Mouse (Mus musculus): ENCODE measurements around the gene Ifnb1. TPM values are rescaled to one million over a fixed set of nuclear protein-coding genes. Genes with fewer than 3 reads are reported as not detected.

The Ifnb1 gene
- polyA plus RNA-seq, 1 experiment from 2014 or later = not detected

- no peaks in the 10 kb centered on the region for H3K4me1 ChIP-seq (replicated peaks; ENCODE audit: control insufficient read depth, insufficient read depth, low read length)
- no peak overlapping the region for H3K4me3 ChIP-seq (ENCODE audit: low read depth, low read length)
- DNase-seq (ENCODE audit: low spot score) (no peak), ATAC-seq (replicated peaks; ENCODE audit: low FRiP score) (no peak)
- no peak overlapping the region for H3K9ac ChIP-seq (ENCODE audit: low read length)
- H3K9me3 ChIP-seq (ENCODE audit: control insufficient read depth, low read length) = no peaks in the 10 kb centered on the region
- no peak overlapping the region for H3K4me2 ChIP-seq (ENCODE audit: low read depth, low read length, severe bottlenecking)
- H3K27ac ChIP-seq (ENCODE audit: low read depth, low read length) = no peak overlapping the region
- H3K27me3 ChIP-seq (ENCODE audit: control insufficient read depth, insufficient read depth, low read length) = no peaks in the 10 kb centered on the region
- whole genome bisulfite sequencing = 89% methylated on average over 3 of the region's 3 CpGs
- H3K36me3 ChIP-seq (ENCODE audit: control insufficient read depth, insufficient read depth, low read length) = no peaks in the 10 kb centered on the region
These were observed 34.5 kb downstream of the Ifnb1 start for GRCm38 (mm10) chr4:88488107-88488506.

DNA sequence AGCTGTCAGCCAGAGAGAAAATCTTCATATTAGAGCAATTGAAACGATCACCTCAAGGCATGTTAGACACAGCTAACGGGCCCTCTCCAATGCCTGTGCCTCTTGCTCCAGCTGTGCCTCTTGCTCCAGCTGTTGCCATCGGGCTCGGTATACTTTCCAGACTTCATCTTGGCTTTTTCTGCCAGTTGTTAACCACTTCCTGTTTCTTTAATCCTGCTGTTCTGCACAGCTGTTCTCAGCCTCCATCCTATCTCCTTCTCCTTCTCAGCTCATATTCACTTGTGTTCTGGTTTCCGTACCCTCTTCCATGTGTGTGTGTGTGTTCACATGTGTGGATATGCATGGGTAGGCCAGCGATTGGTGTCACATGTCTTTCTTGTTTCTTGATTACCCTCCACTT is 42.4 kb downstream of the Ifnb1 start:
- Histone ChIP-seq H3K9me3 (ENCODE audit: control insufficient read depth, low read length) (no peaks in the 10 kb centered on the region), H3K4me3 (ENCODE audit: low read depth, low read length) (no peak overlapping the region), H3K36me3 (ENCODE audit: control insufficient read depth, insufficient read depth, low read length) (no peaks in the 10 kb centered on the region), H3K9ac (ENCODE audit: low read length) (no peak overlapping the region), H3K4me2 (ENCODE audit: low read depth, low read length, severe bottlenecking) (no peak overlapping the region), H3K27me3 (ENCODE audit: control insufficient read depth, insufficient read depth, low read length) (no peaks in the 10 kb centered on the region), H3K27ac (ENCODE audit: low read depth, low read length) (no peak overlapping the region), H3K4me1 (replicated peaks; ENCODE audit: control insufficient read depth, insufficient read depth, low read length) (no peaks in the 10 kb centered on the region)
- DNase-seq (ENCODE audit: low spot score) (no peak), ATAC-seq (replicated peaks; ENCODE audit: low FRiP score) (no peak)
- 88% methylated on average over 6 of the region's 6 CpGs for WGBS

DNA sequence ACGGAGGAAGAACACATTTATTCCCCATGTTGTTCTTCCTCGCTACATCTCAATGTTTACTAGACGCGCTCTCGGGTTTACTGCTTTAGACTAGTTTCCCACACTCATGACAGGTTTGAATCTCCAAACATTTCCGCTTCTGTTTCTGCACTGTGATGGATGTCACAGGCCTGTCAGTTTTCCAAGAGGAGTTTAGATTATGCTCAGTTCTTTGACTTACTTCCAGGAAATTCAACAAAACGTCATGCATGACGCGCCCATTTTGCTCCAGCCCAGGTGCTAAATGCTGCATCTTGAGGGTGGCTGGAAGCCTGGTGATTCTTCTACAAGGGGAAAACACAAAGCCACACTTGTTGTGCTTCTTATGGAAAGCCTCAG is 43.8 kb downstream of the Ifnb1 start:
- ATAC-seq (replicated peaks; ENCODE audit: low FRiP score) (no peak), DNase-seq (ENCODE audit: low spot score) (no peak)
- H3K27me3 ChIP-seq (ENCODE audit: control insufficient read depth, insufficient read depth, low read length) = no peaks in the 10 kb centered on the region
- no peaks in the 10 kb centered on the region for H3K9me3 ChIP-seq (ENCODE audit: control insufficient read depth, low read length)
- H3K4me1 ChIP-seq (replicated peaks; ENCODE audit: control insufficient read depth, insufficient read depth, low read length) = no peaks in the 10 kb centered on the region
- no peak overlapping the region for H3K9ac ChIP-seq (ENCODE audit: low read length)
- no peak overlapping the region for H3K4me3 ChIP-seq (ENCODE audit: low read depth, low read length)
- no peaks in the 10 kb centered on the region for H3K36me3 ChIP-seq (ENCODE audit: control insufficient read depth, insufficient read depth, low read length)
- no peak overlapping the region for H3K27ac ChIP-seq (ENCODE audit: low read depth, low read length)
- 93% methylated on average over 9 of the region's 9 CpGs for WGBS
- H3K4me2 ChIP-seq (ENCODE audit: low read depth, low read length, severe bottlenecking) = no peak overlapping the region

DNA sequence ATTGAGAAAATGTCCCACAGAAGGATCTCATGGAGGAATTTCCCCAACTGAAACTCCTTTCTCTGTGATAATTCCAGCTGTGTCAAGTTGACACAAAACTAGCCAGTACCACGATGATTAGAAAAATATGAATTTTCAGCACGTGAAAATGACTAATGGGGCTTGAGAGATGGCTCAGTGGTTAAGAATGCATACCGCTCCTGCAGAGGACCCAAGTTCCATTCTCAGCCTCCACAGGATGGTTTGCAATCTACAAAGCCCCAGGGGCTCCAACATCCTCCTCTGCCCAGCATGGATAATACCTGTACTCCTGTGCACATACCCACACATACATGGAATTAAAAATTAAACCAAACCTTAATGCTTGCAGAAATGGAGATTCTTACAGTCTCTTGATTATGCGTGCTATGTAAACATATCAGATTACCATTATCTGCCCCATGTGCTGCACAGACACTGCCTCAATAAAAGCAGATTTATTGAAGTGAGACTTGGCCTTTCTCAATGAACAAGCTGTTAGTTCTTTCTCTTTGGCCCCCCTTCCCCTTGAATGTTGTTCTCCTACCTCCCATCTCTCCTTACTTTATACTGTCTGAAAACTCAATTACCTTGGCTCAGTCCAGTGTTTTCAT is 44.3 kb downstream of the Ifnb1 start:
- Histone ChIP-seq H3K4me3 (ENCODE audit: low read depth, low read length) (no peak overlapping the region), H3K9ac (ENCODE audit: low read length) (no peak overlapping the region), H3K27ac (ENCODE audit: low read depth, low read length) (no peak overlapping the region), H3K36me3 (ENCODE audit: control insufficient read depth, insufficient read depth, low read length) (no peaks in the 10 kb centered on the region), H3K27me3 (ENCODE audit: control insufficient read depth, insufficient read depth, low read length) (no peaks in the 10 kb centered on the region), H3K4me1 (replicated peaks; ENCODE audit: control insufficient read depth, insufficient read depth, low read length) (no peaks in the 10 kb centered on the region), H3K4me2 (ENCODE audit: low read depth, low read length, severe bottlenecking) (no peak overlapping the region), H3K9me3 (ENCODE audit: control insufficient read depth, low read length) (no peaks in the 10 kb centered on the region)
- ATAC-seq (replicated peaks; ENCODE audit: low FRiP score) (no peak), DNase-seq (ENCODE audit: low spot score) (no peak)
- 85% methylated on average over 4 of the region's 4 CpGs for WGBS

- ATAC-seq (replicated peaks; ENCODE audit: low FRiP score) (no peak), DNase-seq (ENCODE audit: low spot score) (no peak)
- no peaks in the 10 kb centered on the region for H3K4me1 ChIP-seq (replicated peaks; ENCODE audit: control insufficient read depth, insufficient read depth, low read length)
- no peak overlapping the region for H3K9ac ChIP-seq (ENCODE audit: low read length)
- H3K27me3 ChIP-seq (ENCODE audit: control insufficient read depth, insufficient read depth, low read length) = no peaks in the 10 kb centered on the region
- 67% methylated on average over 4 of the region's 4 CpGs for WGBS
- H3K27ac ChIP-seq (ENCODE audit: low read depth, low read length) = no peak overlapping the region
- H3K36me3 ChIP-seq (ENCODE audit: control insufficient read depth, insufficient read depth, low read length) = no peaks in the 10 kb centered on the region
- H3K4me2 ChIP-seq (ENCODE audit: low read depth, low read length, severe bottlenecking) = no peak overlapping the region
- no peak overlapping the region for H3K4me3 ChIP-seq (ENCODE audit: low read depth, low read length)
- H3K9me3 ChIP-seq (ENCODE audit: control insufficient read depth, low read length) = no peaks in the 10 kb centered on the region
These were observed 45.9 kb downstream of the Ifnb1 start for GRCm38 (mm10) chr4:88476511-88477210.

- Histone ChIP-seq H3K36me3 (ENCODE audit: control insufficient read depth, insufficient read depth, low read length) (no peaks in the 10 kb centered on the region), H3K4me1 (replicated peaks; ENCODE audit: control insufficient read depth, insufficient read depth, low read length) (no peaks in the 10 kb centered on the region), H3K27me3 (ENCODE audit: control insufficient read depth, insufficient read depth, low read length) (no peaks in the 10 kb centered on the region), H3K4me3 (ENCODE audit: low read depth, low read length) (no peak overlapping the region), H3K4me2 (ENCODE audit: low read depth, low read length, severe bottlenecking) (no peak overlapping the region), H3K9me3 (ENCODE audit: control insufficient read depth, low read length) (no peaks in the 10 kb centered on the region), H3K9ac (ENCODE audit: low read length) (no peak overlapping the region), H3K27ac (ENCODE audit: low read depth, low read length) (no peak overlapping the region)
- WGBS = 88% methylated on average over 3 of the region's 3 CpGs
- DNase-seq (ENCODE audit: low spot score) (no peak), ATAC-seq (replicated peaks; ENCODE audit: low FRiP score) (no peak)
These were observed 46.5 kb downstream of the Ifnb1 start for GRCm38 (mm10) chr4:88476084-88476483.

Other genes with a start within 250 kb of the Ifnb1 start
- gene Hacd4, start 83.8 kb downstream of the Ifnb1 start, polyA plus RNA-seq (2014; fragmentation: Nextera tagmentation; extraction: Ambion mirVana) = 3.1 and 3.8 TPM in 2 replicates
- not detected in 2 replicates for gene Ifna15, start 35.5 kb upstream of the Ifnb1 start, polyA plus RNA-seq (2014; fragmentation: Nextera tagmentation; extraction: Ambion mirVana)
- not detected in 2 replicates for gene Ifna14, start 49.0 kb upstream of the Ifnb1 start, polyA plus RNA-seq (2014; fragmentation: Nextera tagmentation; extraction: Ambion mirVana)
- gene Ifna9, start 69.6 kb upstream of the Ifnb1 start, polyA plus RNA-seq (2014; fragmentation: Nextera tagmentation; extraction: Ambion mirVana) = not detected in 2 replicates
- not detected in 2 replicates for gene Ifna12, start 80.6 kb upstream of the Ifnb1 start, polyA plus RNA-seq (2014; fragmentation: Nextera tagmentation; extraction: Ambion mirVana)
- not detected in 2 replicates for gene C87499, start 111.6 kb upstream of the Ifnb1 start, polyA plus RNA-seq (2014; fragmentation: Nextera tagmentation; extraction: Ambion mirVana)
- not detected in 2 replicates for gene Ifna13, start 121.7 kb upstream of the Ifnb1 start, polyA plus RNA-seq (2014; fragmentation: Nextera tagmentation; extraction: Ambion mirVana)
- gene Ifna16, start 154.2 kb upstream of the Ifnb1 start, polyA plus RNA-seq (2014; fragmentation: Nextera tagmentation; extraction: Ambion mirVana) = not detected in 2 replicates
- not detected in 2 replicates for gene Ifna2, start 161.1 kb upstream of the Ifnb1 start, polyA plus RNA-seq (2014; fragmentation: Nextera tagmentation; extraction: Ambion mirVana)
- gene Ifnab, start 168.6 kb upstream of the Ifnb1 start, polyA plus RNA-seq (2014; fragmentation: Nextera tagmentation; extraction: Ambion mirVana) = not detected in 2 replicates
- gene Gm26566, start 199.0 kb upstream of the Ifnb1 start, polyA plus RNA-seq (2014; fragmentation: Nextera tagmentation; extraction: Ambion mirVana) = 0.81 and 1.3 TPM in 2 replicates
- 136 and 144 TPM in 2 replicates for gene Klhl9, start 199.7 kb upstream of the Ifnb1 start, polyA plus RNA-seq (2014; fragmentation: Nextera tagmentation; extraction: Ambion mirVana)
- not detected in 2 replicates for gene Gm13271, start 232.1 kb upstream of the Ifnb1 start, polyA plus RNA-seq (2014; fragmentation: Nextera tagmentation; extraction: Ambion mirVana)
- 0.19 TPM in 1 of 2 replicates, not detected in the other for gene Gm13283, start 237.3 kb upstream of the Ifnb1 start, polyA plus RNA-seq (2014; fragmentation: Nextera tagmentation; extraction: Ambion mirVana)

All from forebrain, embryonic 11.5 days (tissue).